Mouse (Mus musculus) MEL (cell line): Measurements from ENCODE around the gene Cox4i1. TPM values are rescaled to one million over a fixed set of nuclear protein-coding genes. Genes with fewer than 3 reads are reported as not detected.

Source experiments
- DNase-seq: peaks from one replicate; pipeline ENCODE4 v3.0.0; 2011; ENCODE audit warnings: low read depth, low spot score
- H3K27ac ChIP-seq: 2 replicates; pipeline ENCODE4 v1.5.1; 2012; ENCODE audit warnings: low read depth, mild to moderate bottlenecking, control low read depth, low read length, moderate library complexity; ENCODE audit not compliant: control insufficient read depth
- H3K27me3 ChIP-seq, 2 experiments: fragments of 150-350 bp in 1 of 2; sonication (generic) in 1 of 2; 2 replicates each; pipeline ENCODE4 v1.6.1; 2012; ENCODE audit warnings: low read length in 2 of 2, mild to moderate bottlenecking in 2 of 2, improper control_type of control experiment in 1 of 2, moderate library complexity in 1 of 2; ENCODE audit not compliant: insufficient read depth in 2 of 2, control insufficient read depth in 1 of 2
- H3K36me3 ChIP-seq, 2 experiments: 2 replicates each; pipeline ENCODE4 v1.6.1; 2012 to 2014; ENCODE audit warnings: low read length in 2 of 2, improper control_type of control experiment in 1 of 2, inconsistent platforms in 1 of 2, mild to moderate bottlenecking in 1 of 2; ENCODE audit not compliant: insufficient read depth in 2 of 2, control insufficient read depth in 1 of 2
- H3K4me1 ChIP-seq, 2 experiments: fragments of 150-350 bp in 1 of 2; sonication (generic) in 1 of 2; 2 replicates each; pipeline ENCODE4 v1.6.1; 2012; ENCODE audit warnings: low read length in 2 of 2, improper control_type of control experiment in 1 of 2, mild to moderate bottlenecking in 1 of 2; ENCODE audit not compliant: insufficient read depth in 2 of 2, control insufficient read depth in 1 of 2
- H3K4me3 ChIP-seq, 2 experiments: fragments of 150-350 bp in 1 of 2; sonication (generic) in 1 of 2; 2 replicates each; pipeline ENCODE4 v1.5.1; 2012; ENCODE audit warnings: low read depth in 2 of 2, low read length in 2 of 2, mild to moderate bottlenecking in 2 of 2, moderate library complexity in 2 of 2, control low read depth in 1 of 2, improper control_type of control experiment in 1 of 2; ENCODE audit not compliant: control insufficient read depth in 1 of 2, insufficient read depth in 1 of 2
- H3K79me2 ChIP-seq: 2 replicates; pipeline ENCODE4 v1.6.1; 2012; ENCODE audit warnings: mild to moderate bottlenecking, low read length, moderate library complexity; ENCODE audit not compliant: control insufficient read depth, poor library complexity, insufficient read depth
- H3K9ac ChIP-seq: 2 replicates; pipeline ENCODE4 v1.6.1; 2012; ENCODE audit warnings: low read depth, mild to moderate bottlenecking, control low read depth, low read length, moderate library complexity; ENCODE audit not compliant: control insufficient read depth, poor library complexity, severe bottlenecking
- H3K9me3 ChIP-seq: fragments of 150-350 bp; sonication (generic); replicated peaks from 2 replicates; pipeline ENCODE4 v1.6.1; 2012; ENCODE audit warnings: mild to moderate bottlenecking, low read length, improper control_type of control experiment, moderate library complexity; ENCODE audit not compliant: insufficient read depth
- CHD2 ChIP-seq: IDR thresholded peaks from 2 replicates; pipeline ENCODE4 v1.6.1; 2011; ENCODE audit warnings: low read length, improper control_type of control experiment
- CTCF ChIP-seq, 3 experiments: IDR thresholded peaks in 2 of 3; conservative IDR thresholded peaks in 1 of 3; 2 replicates each; pipeline ENCODE4 v1.5.1; 2011 to 2012; ENCODE audit warnings: low read length in 3 of 3, low read depth in 2 of 3, mild to moderate bottlenecking in 2 of 3, improper control_type of control experiment in 1 of 3, inconsistent platforms in 1 of 3, mixed read lengths in 1 of 3, moderate library complexity in 1 of 3; ENCODE audit not compliant: control insufficient read depth in 1 of 3, insufficient read depth in 1 of 3, poor library complexity in 1 of 3, severe bottlenecking in 1 of 3
- ELF1 ChIP-seq: IDR thresholded peaks from 2 replicates; pipeline ENCODE4 v1.6.1; 2014; ENCODE audit warnings: low read depth, mild to moderate bottlenecking, inconsistent platforms, low read length, improper control_type of control experiment, moderate library complexity
- EP300 ChIP-seq, 2 experiments: IDR thresholded peaks; 2 replicates each; pipeline ENCODE4 v1.6.1; 2011; ENCODE audit warnings: improper control_type of control experiment in 2 of 2, low read length in 2 of 2, low read depth in 1 of 2, mild to moderate bottlenecking in 1 of 2
- ETS1 ChIP-seq: IDR thresholded peaks from 2 replicates; pipeline ENCODE4 v1.6.1; 2012; ENCODE audit warnings: low read depth, mild to moderate bottlenecking, inconsistent platforms, low read length, improper control_type of control experiment, moderate library complexity
- GATA1 ChIP-seq: IDR thresholded peaks from 2 replicates; pipeline ENCODE4 v1.6.1; 2011; ENCODE audit warnings: low read depth, low read length, improper control_type of control experiment
- JUND ChIP-seq: IDR thresholded peaks from 2 replicates; pipeline ENCODE4 v1.6.1; 2011; ENCODE audit warnings: low read depth, mild to moderate bottlenecking, improper control_type of control experiment, low read length
- MAFK ChIP-seq: IDR thresholded peaks from 2 replicates; pipeline ENCODE4 v1.6.1; 2011; ENCODE audit warnings: low read depth, mild to moderate bottlenecking, low read length, improper control_type of control experiment, borderline replicate concordance
- MEF2A ChIP-seq: IDR thresholded peaks from 2 replicates; pipeline ENCODE4 v1.6.1; 2014; ENCODE audit warnings: low read depth, mild to moderate bottlenecking, inconsistent platforms, low read length, improper control_type of control experiment; ENCODE audit not compliant: poor library complexity, insufficient replicate concordance, severe bottlenecking; ENCODE audit errors: extremely low read depth
- MXI1 ChIP-seq: IDR thresholded peaks from 2 replicates; pipeline ENCODE4 v1.6.1; 2011; ENCODE audit warnings: mild to moderate bottlenecking, low read depth, low read length, improper control_type of control experiment
- MYB ChIP-seq: IDR thresholded peaks from 2 replicates; pipeline ENCODE4 v1.6.1; 2011; ENCODE audit warnings: mild to moderate bottlenecking, low read depth, low read length, improper control_type of control experiment
- MYC ChIP-seq: IDR thresholded peaks from 2 replicates; pipeline ENCODE4 v1.6.1; 2011; ENCODE audit warnings: low read depth, mild to moderate bottlenecking, low read length, improper control_type of control experiment, moderate library complexity
- NRF1 ChIP-seq: IDR thresholded peaks from 2 replicates; pipeline ENCODE4 v1.6.1; 2014; ENCODE audit warnings: low read depth, mild to moderate bottlenecking, inconsistent platforms, low read length, improper control_type of control experiment, moderate library complexity; ENCODE audit not compliant: poor library complexity, insufficient read depth, severe bottlenecking
- POLR2A ChIP-seq, 2 experiments: IDR thresholded peaks; 2 replicates each; pipeline ENCODE4 v1.6.1; 2011 to 2012; ENCODE audit warnings: low read length in 2 of 2, mild to moderate bottlenecking in 2 of 2, control low read depth in 1 of 2, improper control_type of control experiment in 1 of 2, low read depth in 1 of 2, moderate library complexity in 1 of 2; ENCODE audit not compliant: control insufficient read depth in 1 of 2, insufficient read depth in 1 of 2, poor library complexity in 1 of 2
- POLR2AphosphoS2 ChIP-seq: IDR thresholded peaks from 2 replicates; pipeline ENCODE4 v1.6.1; 2011; ENCODE audit warnings: low read length, improper control_type of control experiment
- POLR2AphosphoS5 ChIP-seq: IDR thresholded peaks from 2 replicates; pipeline ENCODE4 v1.6.1; 2012; ENCODE audit warnings: low read depth, borderline replicate concordance, mild to moderate bottlenecking, inconsistent platforms, low read length, moderate library complexity, mixed read lengths
- RAD21 ChIP-seq: IDR thresholded peaks from 2 replicates; pipeline ENCODE4 v1.6.1; 2011; ENCODE audit warnings: mild to moderate bottlenecking, low read depth, low read length, improper control_type of control experiment
- RCOR1 ChIP-seq: IDR thresholded peaks from 2 replicates; pipeline ENCODE4 v1.6.1; 2012; ENCODE audit warnings: low read depth, mild to moderate bottlenecking, inconsistent platforms, low read length, improper control_type of control experiment
- SMC3 ChIP-seq: IDR thresholded peaks from 2 replicates; pipeline ENCODE4 v1.6.1; 2011; ENCODE audit warnings: low read depth, low read length, improper control_type of control experiment
- TAL1 ChIP-seq: IDR thresholded peaks from 2 replicates; pipeline ENCODE4 v1.6.1; 2012; ENCODE audit warnings: mild to moderate bottlenecking, inconsistent platforms, low read length, moderate library complexity, mixed read lengths
- TBP ChIP-seq: IDR thresholded peaks from 2 replicates; pipeline ENCODE4 v1.8.0; 2011; ENCODE audit warnings: low read depth, low read length, improper control_type of control experiment
- TCF12 ChIP-seq: IDR thresholded peaks from 2 replicates; pipeline ENCODE4 v1.6.1; 2014; ENCODE audit warnings: low read depth, mild to moderate bottlenecking, inconsistent platforms, low read length, improper control_type of control experiment, moderate library complexity
- UBTF ChIP-seq: IDR thresholded peaks from 2 replicates; pipeline ENCODE4 v1.6.1; 2012; ENCODE audit warnings: low read depth, mild to moderate bottlenecking, inconsistent platforms, low read length, improper control_type of control experiment, moderate library complexity, borderline replicate concordance; ENCODE audit not compliant: insufficient read depth
- USF1 ChIP-seq: IDR thresholded peaks from 2 replicates; pipeline ENCODE4 v1.6.1; 2014; ENCODE audit warnings: low read depth, mild to moderate bottlenecking, inconsistent platforms, low read length, improper control_type of control experiment, moderate library complexity
- ZC3H11A ChIP-seq: IDR thresholded peaks from 2 replicates; pipeline ENCODE4 v1.6.1; 2012; ENCODE audit warnings: low read depth, mild to moderate bottlenecking, inconsistent platforms, low read length, improper control_type of control experiment
- ZKSCAN1 ChIP-seq: IDR thresholded peaks from 2 replicates; pipeline ENCODE4 v1.6.1; 2012; ENCODE audit warnings: low read depth, mild to moderate bottlenecking, inconsistent platforms, low read length, improper control_type of control experiment, moderate library complexity
- ZMIZ1 ChIP-seq: IDR thresholded peaks from 2 replicates; pipeline ENCODE4 v1.6.1; 2012; ENCODE audit warnings: low read depth, mild to moderate bottlenecking, inconsistent platforms, low read length, improper control_type of control experiment, moderate library complexity
- ZNF384 ChIP-seq: IDR thresholded peaks from 2 replicates; pipeline ENCODE4 v1.6.1; 2012; ENCODE audit warnings: low read depth, mild to moderate bottlenecking, inconsistent platforms, low read length, improper control_type of control experiment
- polyA plus RNA-seq, 2 experiments: library from polyadenylated mRNA; stranded (reverse) in 1 of 2; unstranded in 1 of 2; fragments of >175 nt in 1 of 2; fragments of >200 nt in 1 of 2; gene quantifications; 2 replicates each; pipeline versions ENCODE4 v1.2.1 to v1.2.4; 2012; ENCODE audit warnings: low replicate concordance in 2 of 2, low read depth in 1 of 2; ENCODE audit not compliant: insufficient read length in 2 of 2, insufficient read depth in 1 of 2, missing spikeins in 1 of 2
- total RNA-seq: library from RNA; depleted of rRNA; stranded (reverse); fragments of 300-350 nt; gene quantifications from 2 replicates; pipeline ENCODE4 v1.2.3, GENCODE M21; 2012

Gene Cox4i1
- total and polyA plus RNA-seq, 3 experiments = 1,011 to 2,173 (median 1,431) TPM

GRCm38 (mm10) chr8:120684082-120684481, 16.1 kb downstream of the Cox4i1 start:
- H3K27ac ChIP-seq = no peak overlapping the region
- DNase-seq = no peak
- H3K4me1 ChIP-seq = peaks cover 0 to 9% of the 10 kb centered on the region in 2 experiments; a peak in 2 of 4 replicates
- H3K4me3 ChIP-seq = no peak overlapping the region
- H3K27me3 ChIP-seq = no peaks in the 10 kb centered on the region
- no peaks in the 10 kb centered on the region for H3K9me3 ChIP-seq
- TF ChIP-seq MEF2A = no peak
- TF ChIP-seq GATA1 = no peak
- TF ChIP-seq SMC3 = no peak
- TF ChIP-seq MYC = no peak
- TF ChIP-seq TCF12 = no peak
- no peak for TF ChIP-seq USF1
- no peak for TF ChIP-seq UBTF
- no peak for TF ChIP-seq NRF1
- no peak for TF ChIP-seq POLR2AphosphoS5
- TF ChIP-seq ETS1 = no peak
- TF ChIP-seq ZC3H11A = no peak
- no peak for TF ChIP-seq CTCF (IDR thresholded peaks at IDR 0.05 in 2 of 3, conservative IDR thresholded peaks at IDR 0.05 in 1 of 3; ENCODE audit: control insufficient read depth in 1 of 3, insufficient read depth in 1 of 3, low read depth in 2 of 3, low read length in 3 of 3, poor library complexity in 1 of 3, severe bottlenecking in 1 of 3)
- no peak for TF ChIP-seq MXI1
- TF ChIP-seq POLR2AphosphoS2 = no peak
- no peak for TF ChIP-seq JUND
- TF ChIP-seq CHD2 = no peak
- no peak for TF ChIP-seq ELF1
- TF ChIP-seq RAD21 = no peak
- no peak for TF ChIP-seq ZMIZ1
- TF ChIP-seq MYB = no peak
- H3K36me3 ChIP-seq = peaks cover 0 to 5% of the 10 kb centered on the region in 2 experiments; a peak in 2 of 4 replicates
- no peak overlapping the region for H3K9ac ChIP-seq
- no peaks in the 10 kb centered on the region for H3K79me2 ChIP-seq

- Histone ChIP-seq H3K4me3 (no peak overlapping the region), H3K27me3 (no peaks in the 10 kb centered on the region), H3K79me2 (no peaks in the 10 kb centered on the region), H3K27ac (no peak overlapping the region), H3K9me3 (no peaks in the 10 kb centered on the region), H3K36me3 (no peaks in the 10 kb centered on the region), H3K4me1 (peaks cover 0 to 3% of the 10 kb centered on the region in 2 experiments; a peak in 1 of 4 replicates), H3K9ac (no peak overlapping the region)
- DNase-seq = no peak
- no peak for TF ChIP-seq USF1
- TF ChIP-seq POLR2AphosphoS5 = no peak
- no peak for TF ChIP-seq GATA1
- TF ChIP-seq TAL1 = no peak
- no peak for TF ChIP-seq POLR2A (IDR thresholded peaks at IDR 0.05; ENCODE audit: control insufficient read depth in 1 of 2, insufficient read depth in 1 of 2, low read depth in 1 of 2, low read length in 2 of 2, poor library complexity in 1 of 2)
- no peak for TF ChIP-seq ZKSCAN1
- TF ChIP-seq RCOR1 = no peak
- no peak for TF ChIP-seq ZNF384
- TF ChIP-seq MYB = no peak
- no peak for TF ChIP-seq MAFK
- TF ChIP-seq EP300 (IDR thresholded peaks at IDR 0.05; ENCODE audit: low read depth in 1 of 2, low read length in 2 of 2) = no peak
- no peak for TF ChIP-seq TBP
- TF ChIP-seq UBTF = no peak
- TF ChIP-seq TCF12 = no peak
- TF ChIP-seq ELF1 = no peak
Measured at GRCm38 (mm10) chr8:120685097-120685496, 17.1 kb downstream of the Cox4i1 start.
